Mouse (Mus musculus): ENCODE results near the gene Nr2f2.

The Nr2f2 gene

GRCm38 (mm10) chr7:70350781-70351551 is 15.6 kb downstream of the Nr2f2 start:
- DNase-seq (ENCODE audit: low spot score in 2 of 2): no peak

DNA sequence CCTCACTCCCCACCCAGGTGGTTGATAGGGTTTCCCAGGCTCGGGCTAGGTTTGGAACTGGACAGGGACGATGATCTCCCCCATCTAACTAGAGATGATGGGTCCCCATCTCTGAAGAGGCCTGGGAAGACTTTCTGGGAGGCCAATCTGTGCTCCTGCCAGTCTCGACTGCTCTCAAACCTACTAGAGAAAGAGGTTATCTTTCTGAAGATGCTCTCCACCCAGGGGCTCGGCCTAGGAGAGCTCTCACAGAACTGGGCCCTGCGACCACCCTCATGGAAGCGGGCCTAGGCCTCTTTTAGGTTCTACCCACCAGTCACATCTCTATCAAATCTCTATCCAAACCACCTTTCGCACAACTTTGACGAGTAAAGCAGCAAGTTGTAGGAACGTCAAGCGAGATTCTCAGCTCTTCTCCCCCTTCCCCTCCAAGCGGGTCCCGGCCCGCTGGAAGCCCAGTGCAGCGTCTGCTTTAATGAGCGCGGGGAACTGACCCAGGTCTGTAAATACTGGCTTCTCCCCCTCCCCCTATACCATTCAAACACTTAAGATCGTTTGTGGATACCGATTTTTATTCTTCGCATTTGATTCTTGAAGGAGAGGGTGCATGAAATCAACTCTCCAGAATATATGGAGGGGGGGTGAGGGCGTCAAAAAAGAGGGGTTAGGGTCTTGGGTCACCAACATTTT is 16.4 kb downstream of the Nr2f2 start:
- no peak for DNase-seq (ENCODE audit: low spot score in 2 of 2)

GRCm38 (mm10) chr7:70348977-70349615 is 17.4 kb downstream of the Nr2f2 start:
- DNase-seq (ENCODE audit: low spot score in 2 of 2): no peak

- no peak for DNase-seq (ENCODE audit: low spot score in 2 of 2)
Observed at GRCm38 (mm10) chr7:70348064-70348976, 18.2 kb downstream of the Nr2f2 start.

DNA sequence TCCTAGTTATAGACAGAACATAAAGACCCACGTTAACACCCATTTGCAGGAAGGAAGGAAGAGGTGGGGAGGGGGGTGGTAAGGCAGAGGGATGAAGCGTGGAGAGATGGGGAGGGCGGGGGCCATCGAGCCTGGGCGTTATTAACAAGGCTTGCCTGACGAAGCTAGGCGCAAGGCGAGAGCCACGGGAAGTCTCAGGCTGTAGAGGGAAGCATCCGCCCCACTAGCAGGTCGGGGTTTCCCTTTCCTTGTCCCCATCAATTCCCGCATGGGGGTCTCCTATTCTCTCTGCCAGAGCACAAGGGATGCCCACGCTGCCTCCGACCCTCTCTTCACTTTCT is 18.9 kb downstream of the Nr2f2 start:
- DNase-seq (ENCODE audit: low spot score in 2 of 2): no peak

- no peak for DNase-seq (ENCODE audit: low spot score in 2 of 2)
Observed at GRCm38 (mm10) chr7:70346951-70347617, 19.5 kb downstream of the Nr2f2 start.

DNA sequence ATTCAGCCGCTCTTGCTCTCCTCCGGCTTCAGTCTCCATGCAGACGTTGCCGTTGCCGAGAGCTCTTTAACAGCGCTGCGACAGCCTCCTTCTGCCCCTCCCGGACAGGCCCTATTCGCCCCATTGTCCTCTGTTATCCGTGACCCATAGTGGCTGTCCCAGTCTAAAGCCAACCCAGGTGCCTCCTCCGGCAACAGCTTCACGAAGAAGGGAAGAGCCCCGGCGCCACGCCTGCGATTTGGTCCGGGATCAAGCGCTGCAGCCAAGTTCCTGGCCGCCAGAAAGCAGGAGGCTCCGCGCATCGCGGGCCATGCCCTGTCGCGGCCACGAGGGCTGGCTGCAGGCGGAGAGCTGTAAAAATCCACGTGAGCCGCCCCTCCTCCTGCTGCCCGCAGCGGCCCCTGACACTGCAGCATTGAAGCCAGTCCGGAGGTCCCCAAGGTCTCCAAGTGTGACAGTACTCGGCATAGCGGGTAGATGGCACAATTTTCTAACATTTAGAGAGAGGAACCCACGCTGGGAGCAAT is 20.5 kb downstream of the Nr2f2 start:
- DNase-seq (ENCODE audit: low spot score in 2 of 2): no peak

DNA sequence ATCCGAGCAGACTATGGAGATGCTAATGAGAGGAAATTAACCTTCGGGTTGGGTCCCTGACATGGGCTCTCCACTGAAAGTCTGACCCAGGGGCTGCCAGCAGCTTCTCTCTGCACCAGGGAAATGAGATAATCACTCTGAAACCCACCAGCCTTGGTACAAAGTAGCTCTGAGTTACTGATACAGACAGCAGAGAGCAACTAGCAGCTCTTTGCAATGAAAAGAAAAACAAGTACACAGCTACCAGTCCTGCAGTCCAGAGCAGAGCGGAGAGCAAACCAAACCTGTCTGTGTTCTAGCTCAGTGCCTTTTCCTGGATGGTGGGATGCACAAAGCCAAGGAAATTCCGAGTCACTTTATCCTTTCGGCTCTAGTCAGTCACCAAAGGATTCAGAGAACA is 23.1 kb downstream of the Nr2f2 start:
- no peak for DNase-seq (ENCODE audit: low spot score in 2 of 2)

DNA sequence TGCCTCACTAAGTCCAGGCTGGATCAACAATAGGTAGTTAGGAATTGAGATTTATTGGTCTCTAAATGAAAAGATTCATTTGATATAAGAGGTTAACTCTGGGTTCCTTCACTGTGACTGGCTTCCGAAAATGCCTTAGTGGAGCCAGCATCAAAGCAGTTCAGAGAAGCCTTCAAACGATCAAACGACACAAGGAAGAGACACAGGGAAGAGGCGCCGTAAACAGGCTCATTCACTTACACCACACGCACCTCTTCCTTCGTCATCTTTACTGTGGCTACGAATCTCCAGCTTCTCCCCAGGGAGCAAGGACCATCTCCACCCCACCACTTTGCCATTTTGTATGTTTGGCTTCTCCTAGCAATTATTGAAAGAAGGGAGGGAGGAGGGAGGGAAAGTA is 23.8 kb downstream of the Nr2f2 start:
- no peak for DNase-seq (ENCODE audit: low spot score in 2 of 2)

GRCm38 (mm10) chr7:70342076-70342475 is 24.5 kb downstream of the Nr2f2 start:
- DNase-seq (ENCODE audit: low spot score in 2 of 2): no peak

- no peak for DNase-seq (ENCODE audit: low spot score in 2 of 2)
Observed at GRCm38 (mm10) chr7:70339998-70340630, 26.4 kb downstream of the Nr2f2 start.

GRCm38 (mm10) chr7:70338265-70338640 is 28.3 kb downstream of the Nr2f2 start:
- no peak for DNase-seq (ENCODE audit: low spot score in 2 of 2)

- no peak for DNase-seq (ENCODE audit: low spot score in 2 of 2)
Observed at GRCm38 (mm10) chr7:70337581-70338264, 28.8 kb downstream of the Nr2f2 start.

DNA sequence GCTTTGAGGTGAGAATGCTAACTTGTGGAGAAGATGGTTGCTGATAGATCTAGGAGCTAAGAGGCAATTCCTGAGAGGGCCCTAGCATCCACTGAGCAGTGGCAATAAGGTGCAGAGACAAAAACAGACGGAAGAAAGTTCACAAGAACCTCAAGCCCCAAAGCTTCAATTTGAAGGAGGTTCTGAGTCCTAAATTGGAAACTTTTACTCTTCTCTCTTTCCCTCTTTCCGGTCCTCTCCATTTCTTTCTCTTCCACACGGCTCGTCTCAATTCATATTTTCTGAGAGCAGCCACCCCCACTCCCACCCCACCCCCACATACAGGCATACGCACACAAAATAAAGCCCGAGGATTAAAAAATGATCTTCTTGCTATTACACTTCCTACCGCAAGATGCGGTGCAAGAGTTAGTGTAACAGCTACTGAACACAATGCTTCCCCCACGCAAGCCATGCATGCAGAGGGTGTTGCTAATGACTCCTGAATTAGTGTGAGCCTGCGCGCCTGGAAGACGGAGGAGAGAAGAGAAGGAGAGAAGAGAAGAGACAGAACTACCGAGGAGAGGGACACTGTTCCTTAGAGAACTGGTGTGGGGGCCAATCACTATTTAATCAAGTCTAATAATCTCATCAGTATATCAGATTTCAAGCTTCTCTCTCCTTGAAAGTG is 29.8 kb downstream of the Nr2f2 start:
- no peak for DNase-seq (ENCODE audit: low spot score in 2 of 2)

GRCm38 (mm10) chr7:70336126-70336525 is 30.4 kb downstream of the Nr2f2 start:
- no peak for DNase-seq (ENCODE audit: low spot score in 2 of 2)

GRCm38 (mm10) chr7:70335411-70335810 is 31.1 kb downstream of the Nr2f2 start:
- no peak for DNase-seq (ENCODE audit: low spot score in 2 of 2)

- DNase-seq (ENCODE audit: low spot score in 2 of 2): peak; percentile 66 to 69
Observed at GRCm38 (mm10) chr7:70334836-70335235, 31.7 kb downstream of the Nr2f2 start.

- no peak for DNase-seq (ENCODE audit: low spot score in 2 of 2)
Observed at GRCm38 (mm10) chr7:70333851-70334250, 32.7 kb downstream of the Nr2f2 start.

GRCm38 (mm10) chr7:70332926-70333664 is 33.4 kb downstream of the Nr2f2 start:
- DNase-seq (ENCODE audit: low spot score in 2 of 2): no peak

Data from right cerebral cortex, postnatal 36 days (tissue).